Mouse (Mus musculus) hindbrain, embryonic 16.5 days (tissue): ENCODE results near the gene Tescl. TPM values are rescaled to one million over a fixed set of nuclear protein-coding genes. Genes with fewer than 3 reads are reported as not detected.

ENCODE experiments used
- ATAC-seq: fragments of 200-750 bp; cut with Nextera tagmentation; 2 replicates; pipeline ENCODE4 v1.8.0; 2017; ENCODE audit warnings: moderate TSS enrichment, moderate library complexity
- H3K27ac ChIP-seq: fragments of 300-500 bp; sonication (generic); 2 replicates; pipeline ENCODE4 v1.5.1; 2014; ENCODE audit warnings: low read depth, mild to moderate bottlenecking, control low read depth, low read length, moderate library complexity
- H3K27me3 ChIP-seq: fragments of 300-500 bp; sonication (generic); replicated peaks from 2 replicates; pipeline ENCODE4 v1.6.1; 2014; ENCODE audit warnings: low read length; ENCODE audit not compliant: control insufficient read depth, insufficient read depth
- H3K36me3 ChIP-seq: fragments of 300-500 bp; sonication (generic); 2 replicates; pipeline ENCODE4 v1.6.1; 2014; ENCODE audit warnings: mild to moderate bottlenecking, low read length, moderate library complexity, mixed read lengths; ENCODE audit not compliant: control insufficient read depth, insufficient read depth
- H3K4me1 ChIP-seq: fragments of 300-500 bp; sonication (generic); 2 replicates; pipeline ENCODE4 v1.6.1; 2014; ENCODE audit warnings: low read depth, low read length; ENCODE audit not compliant: control insufficient read depth, insufficient read depth
- H3K4me2 ChIP-seq: fragments of 300-500 bp; sonication (generic); 2 replicates; pipeline ENCODE4 v1.6.1; 2014; ENCODE audit warnings: mild to moderate bottlenecking, low read length, control low read depth, moderate library complexity
- H3K4me3 ChIP-seq: fragments of 300-500 bp; sonication (generic); 2 replicates; pipeline ENCODE4 v1.5.1; 2014; ENCODE audit warnings: mild to moderate bottlenecking, low read length, control low read depth, moderate library complexity
- H3K9ac ChIP-seq: fragments of 300-500 bp; sonication (generic); 2 replicates; pipeline ENCODE4 v1.6.1; 2014; ENCODE audit warnings: low read depth, mild to moderate bottlenecking, control low read depth, low read length, moderate library complexity
- H3K9me3 ChIP-seq: fragments of 300-500 bp; sonication (generic); 2 replicates; pipeline ENCODE4 v1.6.1; 2014; ENCODE audit warnings: mild to moderate bottlenecking, low read length, moderate library complexity; ENCODE audit not compliant: control insufficient read depth
- WGBS: fragments of 180-500 bp; shearing (Covaris S2); extraction: QIAGEN DNeasy Blood & Tissue Kit; methylation state at CpG from one replicate; pipeline ENCODE4 v1.1.7; 2014; 5-methylcytosine and 5-hydroxymethylcytosine counted together
- polyA plus RNA-seq: library from polyadenylated mRNA; unstranded; fragments of >200 nt; fragmentation: Nextera tagmentation; extraction: Ambion mirVana; gene quantifications from 2 replicates; pipeline ENCODE4 v1.2.1, GENCODE M21; 2015

The Tescl gene
- polyA plus RNA-seq, 1 experiment from 2014 or later: 0.25 TPM

- 62% methylated on average over 4 of the region's 4 CpGs for WGBS
- H3K27ac ChIP-seq: no peak overlapping the region
Observed at GRCm38 (mm10) chr7:24372786-24373185, 39.0 kb upstream of the Tescl start.

GRCm38 (mm10) chr7:24372300-24372699 is 38.6 kb upstream of the Tescl start:
- H3K4me3 ChIP-seq: no peak overlapping the region
- no peak overlapping the region for H3K9ac ChIP-seq
- no peaks in the 10 kb centered on the region for H3K36me3 ChIP-seq
- H3K4me1 ChIP-seq: peaks cover 9% of the 10 kb centered on the region
- H3K4me2 ChIP-seq: no peak overlapping the region
- 84% methylated on average over 6 of the region's 11 CpGs for WGBS
- H3K27ac ChIP-seq: no peak overlapping the region
- ATAC-seq: no peak
- no peaks in the 10 kb centered on the region for H3K9me3 ChIP-seq
- peaks cover 3% of the 10 kb centered on the region; the same call in 1 of the 2 replicates for H3K27me3 ChIP-seq

More at GRCm38 (mm10) chr7:24372786-24373185, 39.0 kb upstream of the Tescl start:
- Histone ChIP-seq H3K4me3 (no peak overlapping the region), H3K9me3 (no peaks in the 10 kb centered on the region), H3K27me3 (peaks cover 3% of the 10 kb centered on the region; the same call in 1 of the 2 replicates), H3K4me1 (peaks cover 9% of the 10 kb centered on the region), H3K4me2 (no peak overlapping the region), H3K36me3 (no peaks in the 10 kb centered on the region), H3K9ac (no peak overlapping the region)
- no peak for ATAC-seq

GRCm38 (mm10) chr7:24371809-24372145 is 38.0 kb upstream of the Tescl start:
- H3K27me3 ChIP-seq: no peaks in the 10 kb centered on the region; the same call in 1 of the 2 replicates
- ATAC-seq: no peak
- no peak overlapping the region for H3K4me3 ChIP-seq
- H3K27ac ChIP-seq: no peak overlapping the region
- no peak overlapping the region for H3K9ac ChIP-seq
- peaks cover 5% of the 10 kb centered on the region; the same call in 1 of the 2 replicates for H3K4me1 ChIP-seq
- no peak overlapping the region for H3K4me2 ChIP-seq
- no peaks in the 10 kb centered on the region for H3K9me3 ChIP-seq
- H3K36me3 ChIP-seq: no peaks in the 10 kb centered on the region
- WGBS: 69% methylated on average over 3 of the region's 3 CpGs

GRCm38 (mm10) chr7:24371012-24371808 is 37.5 kb upstream of the Tescl start:
- no peak overlapping the region for H3K27ac ChIP-seq
- no peak for ATAC-seq
- no peaks in the 10 kb centered on the region for H3K27me3 ChIP-seq
- WGBS: 86% methylated on average over 7 of the region's 7 CpGs
- no peak overlapping the region for H3K9ac ChIP-seq
- H3K36me3 ChIP-seq: no peaks in the 10 kb centered on the region
- peaks cover 5% of the 10 kb centered on the region; the same call in 1 of the 2 replicates for H3K4me1 ChIP-seq
- no peak overlapping the region for H3K4me3 ChIP-seq
- no peak overlapping the region for H3K4me2 ChIP-seq
- H3K9me3 ChIP-seq: no peaks in the 10 kb centered on the region

GRCm38 (mm10) chr7:24369731-24370541 is 36.2 kb upstream of the Tescl start, which contains the start of gene Kcnn4:
Kcnn4 (plus strand) TSS chr7:24370263.
- no peaks in the 10 kb centered on the region for H3K36me3 ChIP-seq
- no peak within 1 kb of the TSS for H3K9ac ChIP-seq
- 0 out of 2 replicates have a peak within 1 kb of the TSS, but pooled peaks have one; percentile 1 for H3K4me3 ChIP-seq
- H3K9me3 ChIP-seq: no peaks in the 10 kb centered on the region
- peaks cover 6% of the 10 kb centered on the region for H3K4me1 ChIP-seq
- no peak within 1 kb of the TSS for H3K4me2 ChIP-seq
- no peak for ATAC-seq
- 47% methylated on average over 23 of the region's 23 CpGs for WGBS
- H3K27ac ChIP-seq: no peak within 1 kb of the TSS
- no peaks in the 10 kb centered on the region for H3K27me3 ChIP-seq

- Histone ChIP-seq H3K36me3 (no peaks in the 10 kb centered on the region), H3K4me2 (no peak overlapping the region), H3K9me3 (no peaks in the 10 kb centered on the region), H3K27ac (no peak overlapping the region), H3K4me1 (peaks cover 7% of the 10 kb centered on the region), H3K27me3 (no peaks in the 10 kb centered on the region), H3K9ac (no peak overlapping the region), H3K4me3 (no peak overlapping the region)
- no peak for ATAC-seq
- WGBS: 87% methylated on average over 7 of the region's 7 CpGs
Observed at GRCm38 (mm10) chr7:24368946-24369345, 35.2 kb upstream of the Tescl start.

- Histone ChIP-seq H3K36me3 (no peaks in the 10 kb centered on the region), H3K27ac (no peak overlapping the region), H3K4me3 (no peak overlapping the region), H3K4me1 (peaks cover 2% of the 10 kb centered on the region), H3K4me2 (no peak overlapping the region), H3K9me3 (no peaks in the 10 kb centered on the region), H3K27me3 (no peaks in the 10 kb centered on the region), H3K9ac (no peak overlapping the region)
- ATAC-seq: no peak
- 70% methylated on average over 4 of the region's 4 CpGs for WGBS
Observed at GRCm38 (mm10) chr7:24368226-24368625, 34.5 kb upstream of the Tescl start.

- H3K27ac ChIP-seq: no peak overlapping the region
- H3K4me3 ChIP-seq: no peak overlapping the region
- no peaks in the 10 kb centered on the region for H3K27me3 ChIP-seq
- ATAC-seq: no peak
- no peaks in the 10 kb centered on the region for H3K36me3 ChIP-seq
- no peak overlapping the region for H3K9ac ChIP-seq
- peaks cover 2% of the 10 kb centered on the region for H3K4me1 ChIP-seq
- WGBS: 79% methylated on average over 15 of the region's 15 CpGs
- H3K4me2 ChIP-seq: no peak overlapping the region
- no peaks in the 10 kb centered on the region for H3K9me3 ChIP-seq
Observed at GRCm38 (mm10) chr7:24366716-24367632, 33.2 kb upstream of the Tescl start.
